Mouse (Mus musculus): ENCODE measurements around the gene Parvg.

DNA sequence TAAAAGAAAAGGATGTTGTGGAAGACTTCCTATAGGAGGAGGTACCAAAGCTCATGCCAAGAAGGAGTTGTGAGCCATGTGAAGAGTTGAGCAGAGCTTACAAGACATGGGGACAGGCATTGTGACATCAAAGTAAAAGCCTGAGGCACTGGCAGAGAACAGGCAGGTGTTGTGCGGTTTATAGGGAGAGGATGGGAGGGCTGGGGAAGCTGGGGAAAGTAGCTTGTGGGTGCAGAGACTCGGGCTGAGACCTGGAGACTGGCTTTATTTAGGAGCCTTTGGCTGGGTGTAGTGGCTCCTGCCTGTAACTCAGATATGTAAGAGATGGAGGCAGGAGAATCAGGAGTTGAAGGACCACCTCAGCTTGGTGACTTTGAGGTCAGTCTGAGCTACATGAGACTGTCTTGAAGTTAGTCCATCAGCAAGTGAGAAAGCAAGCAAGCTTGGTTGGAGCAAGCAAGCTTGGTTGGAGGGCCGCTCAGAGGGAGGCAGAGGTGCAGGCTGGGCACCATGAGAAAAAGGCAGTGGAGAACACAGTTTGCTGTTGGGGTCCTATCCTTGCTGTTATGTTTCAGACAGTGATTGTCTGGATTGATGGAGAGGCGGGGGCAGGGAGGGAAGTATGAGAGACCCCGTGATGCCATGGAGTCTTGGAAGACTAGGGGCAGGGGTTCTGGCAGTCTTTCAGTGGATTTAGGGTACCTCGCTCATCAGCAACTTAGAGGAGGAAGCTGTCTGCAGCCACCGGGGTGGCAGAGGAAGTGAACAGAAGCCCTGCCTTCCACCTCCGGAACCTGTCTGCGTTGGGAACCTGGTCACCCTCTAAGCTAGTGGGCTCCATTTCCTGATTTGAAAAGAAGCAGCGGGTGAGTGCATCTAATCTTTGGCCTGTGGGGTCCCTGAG, at the start of gene Parvg:
- TF ChIP-seq CTCF (IDR thresholded peaks at IDR 0.05; ENCODE audit: low read depth, low read length) (no peak), TAL1 (conservative IDR thresholded peaks at IDR 0.05; ENCODE audit: low read depth, low read length) (no peak), POLR2AphosphoS5 (IDR thresholded peaks at IDR 0.05; ENCODE audit: insufficient replicate concordance, low read depth, low read length) (no peak)
